Mouse (Mus musculus) left cerebral cortex, adult 18-20 months (tissue): ENCODE results near the gene Gys1. TPM values are rescaled to one million over a fixed set of nuclear protein-coding genes. Genes with fewer than 3 reads are reported as not detected.
"Not testable (repeated sequence)": the region's sequence is repeated elsewhere in the genome, so short reads cannot be mapped to it uniquely, and the experiment has no call there.

ENCODE experiments used
- DNase-seq, 2 experiments: peaks; one replicate each; pipeline ENCODE4 v3.0.0; 2021 to 2022; ENCODE audit warnings: low spot score in 2 of 2, mixed read lengths in 1 of 2
- total RNA-seq, 2 experiments: library from RNA; stranded (reverse); gene quantifications; 2 replicates each; pipeline ENCODE4 v1.2.3; 2021

The Gys1 gene
- total RNA-seq, 2 experiments from 2014 or later, result 15.1 to 18.1 TPM

DNA sequence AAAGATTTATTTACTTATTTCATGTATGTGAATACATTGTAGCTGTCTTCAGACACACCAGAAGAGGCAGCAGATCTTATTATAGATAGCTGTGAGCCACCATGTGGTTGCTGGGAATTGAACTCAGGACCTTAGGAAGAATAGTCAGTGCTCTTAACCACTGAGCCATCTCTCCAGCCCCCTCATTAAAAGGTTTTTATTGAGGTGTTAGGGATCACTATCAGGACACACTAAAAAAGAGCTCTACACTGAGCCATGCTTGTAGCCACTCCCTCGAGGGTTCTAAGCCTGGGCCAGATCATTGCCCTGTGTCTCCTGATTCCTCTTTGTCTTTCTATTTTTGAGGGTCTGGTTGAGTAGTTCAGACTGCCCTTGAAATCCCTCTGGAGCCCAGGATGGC lies 41.8 kb downstream of the Gys1 start:
- no peak for DNase-seq

DNA sequence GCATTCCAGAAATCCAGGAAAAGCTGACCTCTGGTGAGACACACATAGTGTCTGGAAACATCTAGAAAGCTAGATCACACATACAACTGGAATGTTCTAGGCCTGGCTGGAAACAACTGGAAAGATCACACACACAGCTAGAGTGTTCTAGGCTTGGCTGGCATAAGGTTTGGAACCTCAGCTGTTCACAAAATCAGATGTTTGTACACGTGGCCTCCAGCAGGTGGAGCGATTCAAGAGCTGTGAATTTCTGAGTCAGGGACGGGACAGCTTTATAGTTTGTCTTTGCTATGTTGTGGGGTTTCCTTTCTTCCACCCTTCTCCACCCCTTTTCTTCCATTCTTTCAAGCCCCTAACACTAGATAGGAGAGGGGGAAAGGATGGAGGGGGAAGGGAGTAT lies 42.4 kb downstream of the Gys1 start:
- DNase-seq, result peak; percentile 64 to 70

DNA sequence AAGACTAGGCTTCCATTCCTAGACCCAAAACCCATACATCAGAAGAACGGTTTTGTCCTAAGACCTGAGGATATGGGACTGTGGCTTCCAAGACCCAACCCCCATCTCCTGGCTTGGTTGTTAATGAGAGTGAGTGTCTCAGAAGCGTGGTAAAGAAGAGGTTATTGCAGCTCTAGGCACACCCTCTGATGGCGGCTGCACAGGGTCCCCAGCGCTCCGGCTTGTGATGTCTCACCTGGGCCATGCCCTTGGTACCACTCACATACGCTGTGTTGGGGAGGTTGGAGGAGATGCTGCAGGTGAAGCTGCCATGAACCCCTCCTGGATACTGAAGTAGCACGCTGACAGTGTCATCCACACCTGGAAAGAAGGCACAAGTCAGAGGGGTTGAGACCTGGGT lies 44.1 kb downstream of the Gys1 start:
- no peak for DNase-seq

DNA sequence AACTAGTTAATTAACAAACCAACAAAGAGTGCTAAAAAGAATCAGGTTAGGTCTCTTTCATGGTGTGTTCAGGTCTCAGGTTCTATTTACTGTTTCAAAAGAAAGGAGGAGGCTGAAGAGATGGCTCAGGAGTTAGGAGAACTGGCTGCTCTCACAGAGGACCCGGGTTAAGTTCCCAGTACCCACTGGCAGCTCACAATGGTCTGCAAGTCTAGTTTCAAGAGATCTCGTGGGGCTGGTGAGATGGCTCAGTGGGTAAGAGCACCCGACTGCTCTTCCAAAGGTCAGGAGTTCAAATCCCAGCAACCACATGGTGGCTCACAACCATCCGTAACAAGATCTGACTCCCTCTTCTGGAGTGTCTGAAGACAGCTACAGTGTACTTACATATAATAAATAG lies 45.7 kb downstream of the Gys1 start:
- DNase-seq, result not testable (repeated sequence)

DNA sequence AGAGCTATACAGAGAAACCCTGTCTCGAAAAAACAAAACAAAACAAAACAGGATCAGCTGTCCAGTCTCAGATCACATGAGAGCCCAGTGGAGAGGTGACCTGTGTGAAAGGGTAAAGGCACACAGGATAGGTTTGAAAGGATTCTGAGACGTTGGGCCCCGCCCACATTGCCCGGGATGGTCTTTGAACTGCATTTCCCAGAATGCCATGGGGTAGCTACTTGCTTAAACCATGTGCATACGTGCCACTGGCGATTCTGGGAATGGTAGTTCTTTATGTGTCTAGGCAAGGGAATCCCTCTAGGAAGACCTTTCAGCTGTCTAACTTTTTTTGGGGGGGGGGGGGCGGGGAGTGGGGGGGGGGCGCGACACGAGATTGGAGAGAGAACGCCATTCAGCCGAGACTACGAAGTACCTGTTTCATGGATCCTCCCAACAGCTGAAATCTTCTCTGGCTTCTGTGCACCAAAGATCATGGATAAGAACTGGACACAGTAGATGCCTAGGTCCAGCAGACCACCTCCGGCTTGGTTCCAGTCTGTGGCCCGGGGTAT lies 46.8 kb downstream of the Gys1 start, which contains the start of gene Tulp2:
Tulp2 (plus strand) TSS at position 504 of the 554 bp plus-strand sequence.
- DNase-seq, result peak; percentile 66 to 71

DNA sequence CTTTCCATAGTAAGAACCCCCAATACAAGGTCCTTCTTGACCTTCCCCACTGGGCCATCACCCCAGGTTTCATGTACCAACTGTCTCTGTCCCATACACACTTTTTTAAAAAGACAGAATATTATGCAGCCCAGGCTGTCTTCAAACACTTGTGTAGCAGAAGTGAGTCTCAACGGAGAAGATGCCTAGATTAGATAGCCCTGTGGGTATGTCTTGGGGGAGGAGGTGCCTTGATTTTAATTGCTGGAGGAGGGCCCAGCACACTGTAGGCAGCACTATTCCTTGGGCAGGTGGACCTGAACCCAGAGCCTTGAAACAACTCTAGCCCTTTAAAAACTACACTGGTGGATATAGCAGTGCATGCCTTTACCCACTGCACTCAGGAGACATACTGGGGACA lies 47.5 kb downstream of the Gys1 start:
- no peak for DNase-seq

DNA sequence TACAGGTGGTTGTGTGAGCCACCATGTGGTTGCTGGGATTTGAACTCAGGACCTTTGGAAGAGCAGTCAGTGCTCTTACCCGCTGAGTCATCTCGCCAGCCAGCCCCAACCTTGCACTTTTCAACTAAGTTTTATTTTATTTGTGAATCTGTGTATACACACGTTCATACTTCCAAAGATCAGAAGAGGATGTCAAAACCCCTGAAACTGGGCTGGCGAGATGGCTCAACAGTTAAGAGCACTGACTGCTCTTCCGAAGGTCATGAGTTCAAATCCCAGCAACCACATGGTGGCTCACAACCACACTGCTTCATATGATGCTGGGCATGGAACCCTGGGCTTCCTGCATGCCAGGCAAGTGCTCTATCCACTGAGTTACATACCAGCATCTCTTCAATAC lies 50.3 kb downstream of the Gys1 start:
- not testable (repeated sequence) for DNase-seq

DNA sequence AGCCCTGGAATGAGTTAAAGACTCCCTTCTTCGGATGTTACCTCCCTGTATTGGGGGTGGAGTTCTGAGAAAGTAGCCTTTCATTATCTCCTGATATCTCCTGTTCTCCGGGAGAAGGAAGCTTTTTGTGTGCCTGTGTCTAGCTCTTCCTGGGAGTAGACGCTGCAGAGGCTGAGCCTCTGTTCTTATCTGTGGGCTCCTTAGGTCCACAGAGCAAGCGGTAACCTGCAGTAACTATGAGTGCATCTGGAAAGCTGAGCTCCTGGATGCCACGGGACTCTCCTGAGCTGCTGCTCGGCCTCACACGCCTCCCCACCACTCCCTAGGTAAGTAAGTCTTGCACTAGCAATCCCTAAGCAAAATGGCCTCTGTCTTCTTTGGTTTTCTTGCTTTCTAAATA lies 51.5 kb downstream of the Gys1 start:
- DNase-seq, result no peak

DNA sequence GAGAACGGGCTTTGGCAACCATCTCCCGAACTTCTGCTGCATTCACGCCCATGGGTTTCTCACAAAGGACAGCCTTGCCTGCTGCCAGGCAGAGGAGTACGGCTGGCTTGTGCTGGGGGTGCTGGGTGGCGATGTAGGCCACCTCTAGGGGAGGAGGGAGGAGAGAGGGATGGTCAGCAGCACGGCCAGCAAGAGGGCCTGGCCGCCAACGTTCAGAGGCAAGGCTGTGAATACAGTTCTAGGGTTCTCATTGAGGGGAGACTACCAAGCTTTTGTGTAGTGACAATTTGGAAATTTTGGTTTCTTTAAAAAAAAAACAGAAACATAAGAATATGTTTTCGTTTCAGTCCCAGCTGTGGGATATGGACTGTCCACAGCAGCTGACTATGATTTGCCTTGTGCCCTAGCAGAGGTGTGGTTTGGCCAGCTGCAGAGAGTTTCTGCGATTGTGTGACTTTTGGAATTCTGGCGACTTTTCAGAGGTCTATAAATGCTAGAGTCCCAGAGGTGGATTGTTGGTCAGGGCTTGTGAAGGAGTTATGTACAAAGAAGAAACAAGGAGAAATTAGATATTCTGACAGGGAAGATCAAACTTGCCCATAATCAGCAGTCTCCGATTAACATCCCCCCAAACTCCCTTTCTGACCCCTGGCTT lies 52.2 kb downstream of the Gys1 start, which contains the start of gene Gm45808:
Gm45808 (minus strand) TSS at position 51 of the 655 bp plus-strand sequence.
- DNase-seq, result no peak

DNA sequence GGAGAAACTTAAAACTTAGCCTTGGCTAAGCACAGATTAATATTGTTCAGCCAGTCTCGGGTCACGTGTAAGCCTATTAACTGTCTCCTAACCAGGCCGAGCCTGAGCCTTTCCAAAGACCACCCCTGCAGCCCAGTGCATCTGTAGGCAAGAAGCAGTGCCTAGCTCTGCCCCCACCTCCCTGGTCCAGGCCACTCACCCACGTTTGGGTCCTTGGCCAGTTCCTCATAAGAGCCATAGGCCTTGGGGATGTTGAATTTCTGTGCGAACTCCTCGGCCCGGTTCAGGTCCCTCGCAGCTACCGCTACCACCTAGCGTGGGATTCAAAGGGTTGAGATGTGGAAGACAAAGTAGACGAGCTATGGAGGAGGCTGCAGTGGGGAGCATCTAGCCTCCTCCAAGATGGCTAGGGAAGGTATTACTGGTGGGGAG lies 53.2 kb downstream of the Gys1 start:
- DNase-seq, result no peak

DNA sequence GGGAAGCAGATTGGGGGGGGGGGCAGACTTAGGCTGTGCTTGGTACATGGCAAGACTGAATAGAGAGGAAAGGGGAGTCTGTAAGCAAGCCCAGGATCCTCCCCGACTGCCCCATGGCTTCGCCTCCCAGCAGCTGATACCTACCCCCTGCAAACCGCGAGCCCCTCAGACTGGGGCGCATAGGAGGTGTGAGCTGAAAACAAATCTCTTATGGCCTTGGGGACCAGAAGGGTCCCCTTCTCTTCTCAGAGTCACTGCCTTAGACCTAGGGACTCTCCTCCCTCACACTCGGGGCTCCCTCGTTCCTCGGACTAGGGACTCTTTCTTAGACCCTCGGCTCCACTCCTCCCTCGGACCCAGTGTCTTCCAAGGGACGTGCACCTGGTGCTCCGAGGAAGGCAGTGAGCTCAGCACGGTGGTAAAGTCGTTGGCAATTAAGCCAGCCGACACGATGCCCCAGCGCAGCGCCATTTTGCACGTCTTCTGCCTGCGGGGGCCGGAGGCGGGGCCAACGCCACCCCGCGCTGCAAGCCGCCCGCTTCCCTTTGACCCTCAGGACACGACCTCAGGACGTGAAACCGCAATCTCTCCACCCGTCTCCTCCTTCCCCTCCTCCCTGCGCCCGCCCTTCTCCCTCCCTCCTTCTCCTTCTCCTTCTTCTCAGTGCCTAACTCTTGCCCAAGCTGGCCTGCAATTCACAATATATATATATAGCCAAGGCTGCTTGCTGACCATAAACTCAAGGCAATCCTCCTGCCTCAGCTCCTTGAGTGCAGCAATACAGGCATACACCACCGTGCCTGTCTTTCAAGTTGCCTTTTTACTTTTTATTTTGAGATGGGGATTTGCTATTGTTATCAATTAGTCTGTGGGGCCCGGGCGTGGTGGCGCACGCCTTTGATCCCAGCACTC lies 53.9 kb downstream of the Gys1 start, which contains the start of gene Dhdh:
Dhdh (minus strand) TSS at position 513 of the 912 bp plus-strand sequence.
- DNase-seq, result peak; percentile 47 to 49

DNA sequence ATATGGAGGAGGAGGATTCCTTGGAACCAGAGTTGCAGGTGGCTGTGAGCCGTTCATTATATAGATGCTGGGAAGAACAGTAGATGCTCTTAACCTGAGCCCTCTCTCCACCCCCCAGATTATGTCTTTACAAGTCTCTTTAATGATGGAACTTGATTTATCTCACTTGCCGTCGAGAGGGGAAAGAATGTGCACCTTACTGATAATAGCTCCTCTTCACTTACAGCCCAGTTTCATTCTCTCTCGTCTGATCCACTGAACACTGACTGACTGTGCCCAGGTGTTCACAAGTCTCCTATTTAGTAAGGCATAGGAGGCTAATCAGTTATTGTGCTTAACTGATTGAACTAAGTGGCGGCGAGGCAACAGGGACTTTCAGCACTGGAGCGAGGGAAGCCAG lies 54.9 kb downstream of the Gys1 start:
- DNase-seq, result no peak

DNA sequence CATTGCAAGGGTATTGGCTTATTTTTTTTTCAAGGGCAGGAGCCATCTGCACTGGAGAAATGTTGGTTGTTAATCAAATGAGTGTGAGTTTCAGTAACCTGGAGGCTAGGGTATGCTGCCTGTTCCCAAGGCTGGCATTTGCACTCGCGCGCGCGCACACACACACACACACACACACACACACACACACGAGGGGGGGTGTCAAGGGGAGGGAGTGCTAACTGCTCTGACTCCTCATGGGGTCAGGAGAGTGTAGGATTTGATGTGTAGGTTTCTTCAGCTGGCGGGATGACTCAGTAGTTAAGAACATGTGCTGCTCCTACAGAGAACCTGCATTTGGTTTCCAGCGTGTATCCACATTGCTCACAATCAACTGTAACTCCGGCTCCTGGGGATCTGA lies 56.2 kb downstream of the Gys1 start:
- DNase-seq, result peak; percentile 24 to 30

DNA sequence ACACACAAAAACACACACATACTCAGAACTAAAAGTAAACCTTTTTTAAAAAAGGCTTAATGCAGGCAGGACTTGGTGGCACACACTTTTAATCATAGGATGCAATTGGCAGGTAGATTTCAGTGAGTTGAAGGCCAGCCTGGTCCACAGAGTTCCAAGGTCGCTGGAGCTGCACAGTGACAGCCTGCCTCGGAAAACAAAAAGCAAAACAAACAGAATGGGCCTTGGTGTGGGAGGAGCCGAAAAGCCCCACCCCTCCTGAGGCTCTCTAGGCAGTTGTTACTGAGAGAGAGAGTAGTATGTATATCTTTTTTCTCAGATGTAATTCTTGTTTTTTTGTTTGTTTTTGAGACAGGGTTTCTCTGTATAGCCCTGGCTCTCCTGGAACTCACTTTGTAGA lies 56.6 kb downstream of the Gys1 start:
- no peak for DNase-seq

DNA sequence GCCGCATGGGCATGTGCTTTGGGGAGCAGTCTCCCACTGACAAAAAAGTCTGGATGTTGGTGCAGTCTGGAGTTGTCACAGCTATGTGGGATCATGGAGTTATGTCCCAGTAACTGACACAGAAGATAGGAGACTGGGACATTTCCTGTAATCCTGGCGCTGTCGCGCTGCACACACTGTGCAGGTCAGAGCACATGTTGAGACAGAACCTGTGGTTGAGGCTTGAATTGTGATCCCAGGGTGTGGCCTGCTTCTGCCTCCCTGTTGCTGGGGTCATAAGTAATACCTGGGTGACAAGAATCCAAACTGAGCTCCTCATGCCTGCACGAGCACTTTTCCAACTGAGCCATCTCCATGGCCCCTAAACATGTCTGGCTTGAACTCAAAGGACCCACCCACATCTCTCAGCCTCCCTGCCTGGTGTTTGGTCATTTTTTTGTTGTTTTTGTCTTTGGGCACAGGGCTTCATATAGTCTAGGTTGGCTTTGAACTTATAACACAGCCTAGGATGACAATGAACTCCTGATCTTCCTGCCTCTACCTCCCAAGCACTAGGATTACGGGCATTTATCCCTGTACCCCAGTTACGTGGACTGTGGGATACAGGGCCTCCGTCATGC lies 57.7 kb downstream of the Gys1 start:
- no peak for DNase-seq

DNA sequence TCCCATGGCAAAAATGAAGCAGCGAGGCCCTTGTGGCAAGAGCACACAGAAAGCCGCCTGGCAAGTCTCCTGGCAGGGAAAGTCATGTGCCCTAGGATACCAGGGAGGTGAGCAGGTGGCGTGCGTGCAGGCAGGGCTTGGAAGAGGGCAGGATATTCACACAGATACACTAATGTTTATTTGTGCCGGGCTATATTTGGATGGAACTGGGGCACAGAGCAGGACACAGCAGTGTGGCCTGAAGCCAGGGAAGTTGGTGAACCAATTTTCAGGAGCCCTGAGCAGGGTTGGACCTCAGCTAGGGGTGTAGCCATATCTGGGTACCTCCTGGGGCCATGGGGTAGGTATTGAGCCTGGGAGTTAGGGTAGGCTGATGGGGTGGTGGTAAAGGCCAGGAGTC lies 58.3 kb downstream of the Gys1 start:
- no peak for DNase-seq

DNA sequence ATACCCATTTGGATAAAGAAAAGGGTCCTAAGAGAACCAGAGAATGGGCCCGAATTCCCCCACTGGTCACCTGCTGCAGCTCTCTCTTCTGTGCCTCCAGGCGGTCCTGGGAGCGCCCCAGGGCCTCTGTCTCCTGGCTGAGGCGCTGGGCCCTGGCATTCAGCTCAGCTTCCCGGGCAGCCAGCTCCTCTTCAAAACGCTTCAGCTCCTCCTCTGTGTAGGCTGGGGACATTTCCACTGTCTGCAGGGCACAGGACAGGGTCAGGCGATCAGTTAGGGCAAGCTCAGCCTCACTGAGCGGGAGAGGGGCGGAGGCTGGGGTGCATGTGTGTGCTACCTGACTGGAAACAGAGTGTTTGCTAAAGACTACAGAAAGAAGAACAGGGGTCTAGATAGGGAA lies 59.9 kb downstream of the Gys1 start:
- DNase-seq, result no peak

DNA sequence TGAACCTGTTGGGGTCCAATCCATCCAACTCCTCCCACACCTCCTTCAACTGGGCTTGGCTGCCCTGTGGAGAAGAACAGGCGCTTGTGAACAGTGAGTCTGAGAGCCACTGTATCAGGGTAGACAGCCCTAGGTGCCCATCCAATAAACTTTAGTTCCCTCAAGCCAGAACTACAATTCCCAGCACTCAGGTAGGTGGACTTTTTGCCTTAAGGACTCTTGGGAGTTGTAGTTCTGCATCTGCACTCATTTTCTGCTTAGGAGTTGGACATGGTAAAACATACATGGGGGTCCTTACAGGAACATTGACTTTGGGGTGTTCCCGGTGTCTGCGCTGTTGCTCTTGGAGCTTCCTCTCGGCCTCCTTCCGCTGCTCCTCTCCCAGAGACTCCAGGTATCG lies 63.8 kb downstream of the Gys1 start:
- DNase-seq, result no peak
